Mouse (Mus musculus): ENCODE measurements around the gene Tead2. TPM values are rescaled to one million over a fixed set of nuclear protein-coding genes. Genes with fewer than 3 reads are reported as not detected.

Gene Tead2
- polyA plus RNA-seq, 1 experiment from 2014 or later = 111 TPM

DNA sequence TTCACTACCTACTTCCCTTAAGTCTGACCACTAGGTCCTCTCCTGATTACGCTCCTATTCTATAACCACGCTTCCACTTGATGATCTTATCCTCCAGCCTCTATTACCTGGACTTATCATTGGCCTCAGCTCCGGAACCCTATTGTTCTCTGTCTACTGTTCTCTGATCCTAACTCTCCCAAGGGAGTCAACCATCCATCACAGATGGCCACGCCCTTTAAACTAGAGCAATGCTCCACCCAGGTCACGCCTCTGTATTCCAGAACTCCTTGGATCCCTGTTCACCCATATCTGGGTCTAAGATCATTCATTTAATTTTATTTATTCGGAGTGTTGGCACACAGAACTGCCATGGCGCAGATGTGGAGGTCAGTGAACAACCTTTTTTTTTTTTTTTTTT is 3.2 kb upstream of the Tead2 start:
- Histone ChIP-seq H3K9me3 (ENCODE audit: control insufficient read depth, low read length) (no peaks in the 10 kb centered on the region), H3K36me3 (ENCODE audit: control insufficient read depth, insufficient read depth, low read length) (0 out of 2 replicates have a peak, but pooled peaks cover 3% of the 10 kb centered on the region), H3K4me3 (ENCODE audit: control insufficient read depth in 1 of 2, insufficient read depth in 1 of 2, low read depth in 1 of 2, low read length in 2 of 2) (no peak overlapping the region), H3K27ac (replicated peaks in 1 of 2; ENCODE audit: control insufficient read depth in 1 of 2, insufficient read depth in 1 of 2, low read depth in 2 of 2, low read length in 2 of 2) (no peak overlapping the region), H3K4me1 (ENCODE audit: control insufficient read depth in 2 of 2, insufficient read depth in 2 of 2, low read length in 2 of 2) (peaks cover 13 to 15% of the 10 kb centered on the region in 2 experiments), H3K9ac (ENCODE audit: low read length) (no peak overlapping the region), H3K4me2 (ENCODE audit: low read length) (no peak overlapping the region), H3K27me3 (ENCODE audit: control insufficient read depth, insufficient read depth, low read length) (peaks cover 22% of the 10 kb centered on the region)
- 73% methylated on average over 7 of the region's 7 CpGs for WGBS
- no peak for ATAC-seq (ENCODE audit: insufficient number of reproducible peaks, insufficient read depth, low FRiP score, low read depth)

DNA sequence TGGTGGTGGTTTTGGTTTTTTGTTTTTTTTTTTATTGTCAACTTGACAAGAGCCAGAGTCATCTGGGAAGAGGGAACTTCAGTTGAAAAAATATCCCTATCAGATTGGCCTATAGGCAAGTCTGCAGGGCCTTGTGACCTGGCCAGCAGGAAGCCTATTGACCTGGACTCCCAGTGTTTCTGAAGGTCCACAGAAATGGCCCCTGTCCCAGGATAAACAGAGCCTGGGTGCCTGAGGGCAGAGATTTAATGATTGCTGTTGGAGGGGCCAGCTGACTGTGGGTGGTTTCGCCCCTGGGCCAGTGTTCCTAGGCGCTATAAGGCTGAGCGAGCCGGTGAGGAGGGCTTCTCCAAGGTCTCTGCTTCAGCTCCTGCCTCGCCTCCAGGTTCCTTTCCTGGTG is 1.8 kb upstream of the Tead2 start:
- Histone ChIP-seq H3K4me2 (ENCODE audit: low read length) (no peak overlapping the region), H3K4me1 (ENCODE audit: control insufficient read depth in 2 of 2, insufficient read depth in 2 of 2, low read length in 2 of 2) (peaks cover 18 to 21% of the 10 kb centered on the region in 2 experiments), H3K36me3 (ENCODE audit: control insufficient read depth, insufficient read depth, low read length) (peaks cover 16% of the 10 kb centered on the region), H3K27me3 (ENCODE audit: control insufficient read depth, insufficient read depth, low read length) (peaks cover 22% of the 10 kb centered on the region), H3K27ac (replicated peaks in 1 of 2; ENCODE audit: control insufficient read depth in 1 of 2, insufficient read depth in 1 of 2, low read depth in 2 of 2, low read length in 2 of 2) (no peak overlapping the region), H3K9ac (ENCODE audit: low read length) (no peak overlapping the region), H3K4me3 (ENCODE audit: control insufficient read depth in 1 of 2, insufficient read depth in 1 of 2, low read depth in 1 of 2, low read length in 2 of 2) (no peak overlapping the region), H3K9me3 (ENCODE audit: control insufficient read depth, low read length) (no peaks in the 10 kb centered on the region)
- no peak for ATAC-seq (ENCODE audit: insufficient number of reproducible peaks, insufficient read depth, low FRiP score, low read depth)
- 64% methylated on average over 5 of the region's 5 CpGs for WGBS

DNA sequence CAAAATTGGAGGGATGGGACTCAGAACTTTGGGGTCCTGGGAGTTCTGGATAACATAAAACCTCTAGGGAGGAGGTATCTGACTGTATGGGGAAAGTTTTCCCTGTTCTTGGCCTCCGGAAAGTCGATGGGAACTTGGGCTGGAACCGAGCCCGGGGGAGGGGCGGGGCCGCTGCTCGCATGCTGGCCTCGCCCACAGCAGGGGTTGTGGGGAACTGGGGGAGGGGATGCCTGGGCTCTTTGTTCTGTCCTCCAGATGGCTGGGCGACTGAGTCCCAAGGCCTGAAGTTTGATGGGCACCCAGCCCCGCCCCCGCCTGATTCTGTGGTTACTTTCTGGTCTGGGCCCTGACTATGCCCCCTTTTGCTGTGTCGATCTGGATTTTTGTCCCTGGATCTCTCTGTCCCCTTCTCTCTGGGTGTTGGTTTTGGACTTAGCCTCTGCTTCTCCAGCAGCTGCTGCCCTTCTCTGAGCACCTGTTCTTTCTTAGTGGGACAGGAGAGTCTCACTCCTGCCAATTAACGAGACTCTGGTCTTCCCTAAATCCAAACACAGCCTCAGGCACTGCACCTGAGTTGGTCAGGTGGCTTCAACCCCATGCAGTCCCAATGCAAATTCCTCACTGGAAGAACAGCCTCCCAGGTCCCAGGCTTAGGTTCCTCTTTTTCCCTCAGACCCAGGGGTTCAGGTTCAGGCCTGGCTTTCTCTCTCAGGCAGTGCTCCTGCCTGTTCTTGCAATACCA is 1.1 kb downstream of the Tead2 start:
- Histone ChIP-seq H3K36me3 (ENCODE audit: control insufficient read depth, insufficient read depth, low read length) (peaks cover 45% of the 10 kb centered on the region), H3K27me3 (ENCODE audit: control insufficient read depth, insufficient read depth, low read length) (peaks cover 8% of the 10 kb centered on the region), H3K4me1 (ENCODE audit: control insufficient read depth in 2 of 2, insufficient read depth in 2 of 2, low read length in 2 of 2) (peaks cover 21 to 24% of the 10 kb centered on the region in 2 experiments), H3K27ac (replicated peaks in 1 of 2; ENCODE audit: control insufficient read depth in 1 of 2, insufficient read depth in 1 of 2, low read depth in 2 of 2, low read length in 2 of 2) (peak overlapping the region; percentile 94 to 96), H3K9ac (ENCODE audit: low read length) (peak overlapping the region; percentile 98), H3K9me3 (ENCODE audit: control insufficient read depth, low read length) (no peaks in the 10 kb centered on the region), H3K4me3 (ENCODE audit: control insufficient read depth in 1 of 2, insufficient read depth in 1 of 2, low read depth in 1 of 2, low read length in 2 of 2) (peak overlapping the region; percentile 78 to 98), H3K4me2 (ENCODE audit: low read length) (peak overlapping the region; percentile 77)
- WGBS = 1% methylated on average over 13 of the region's 13 CpGs
- peak; percentile 83; the same call in 1 of the 2 replicates for ATAC-seq (ENCODE audit: insufficient number of reproducible peaks, insufficient read depth, low FRiP score, low read depth)

DNA sequence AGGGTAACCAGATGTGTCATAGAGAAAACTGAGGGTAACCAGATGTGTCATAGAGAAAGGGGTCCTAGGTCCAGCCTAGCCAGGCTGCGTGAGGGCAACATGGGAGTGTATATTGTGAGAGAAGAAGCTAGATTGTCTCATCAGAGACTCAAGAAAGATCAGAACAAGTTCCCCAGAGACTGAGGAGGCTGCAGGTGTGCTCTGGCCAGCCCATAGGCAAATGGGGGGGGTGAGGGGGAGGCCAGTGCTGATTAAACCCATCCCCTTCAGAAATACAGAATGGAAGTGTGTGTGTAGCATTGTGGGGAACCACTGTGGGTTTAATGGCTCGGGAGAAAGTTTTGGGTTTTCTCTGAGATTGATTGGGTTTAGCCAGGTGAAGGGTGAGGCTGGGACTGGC is 6.1 kb downstream of the Tead2 start:
- Histone ChIP-seq H3K4me3 (ENCODE audit: control insufficient read depth in 1 of 2, insufficient read depth in 1 of 2, low read depth in 1 of 2, low read length in 2 of 2) (no peak overlapping the region), H3K4me2 (ENCODE audit: low read length) (no peak overlapping the region), H3K9me3 (ENCODE audit: control insufficient read depth, low read length) (no peaks in the 10 kb centered on the region), H3K27me3 (ENCODE audit: control insufficient read depth, insufficient read depth, low read length) (no peaks in the 10 kb centered on the region), H3K36me3 (ENCODE audit: control insufficient read depth, insufficient read depth, low read length) (peaks cover 96% of the 10 kb centered on the region), H3K9ac (ENCODE audit: low read length) (no peak overlapping the region), H3K4me1 (ENCODE audit: control insufficient read depth in 2 of 2, insufficient read depth in 2 of 2, low read length in 2 of 2) (peaks cover 14 to 16% of the 10 kb centered on the region in 2 experiments), H3K27ac (replicated peaks in 1 of 2; ENCODE audit: control insufficient read depth in 1 of 2, insufficient read depth in 1 of 2, low read depth in 2 of 2, low read length in 2 of 2) (no peak overlapping the region)
- 78% methylated on average over 2 of the region's 2 CpGs for WGBS
- no peak for ATAC-seq (ENCODE audit: insufficient number of reproducible peaks, insufficient read depth, low FRiP score, low read depth)

DNA sequence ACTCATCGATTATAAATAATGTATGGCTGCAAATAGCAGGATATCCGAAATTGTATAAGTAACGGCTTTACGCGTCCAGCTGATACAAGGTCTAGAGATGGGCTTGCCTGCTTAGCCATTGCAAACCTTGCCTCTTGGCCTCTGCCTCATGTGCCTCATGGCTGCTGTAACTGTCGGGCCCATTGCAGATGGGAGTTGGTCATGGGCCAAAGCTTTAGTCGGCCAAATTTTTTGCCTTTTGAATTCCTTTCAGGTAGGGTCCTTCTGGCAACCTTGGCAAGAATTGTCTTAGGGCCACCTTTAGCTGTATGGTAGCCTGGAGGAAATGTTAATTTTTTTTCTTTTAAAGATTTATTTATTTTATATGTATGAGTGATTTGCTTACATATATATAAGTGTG is 9.3 kb downstream of the Tead2 start:
- H3K9me3 ChIP-seq (ENCODE audit: control insufficient read depth, low read length) = no peaks in the 10 kb centered on the region
- no peak overlapping the region for H3K4me3 ChIP-seq (ENCODE audit: control insufficient read depth in 1 of 2, insufficient read depth in 1 of 2, low read depth in 1 of 2, low read length in 2 of 2)
- H3K4me2 ChIP-seq (ENCODE audit: low read length) = no peak overlapping the region
- 91% methylated on average over 7 of the region's 7 CpGs for WGBS
- no peak overlapping the region for H3K27ac ChIP-seq (replicated peaks in 1 of 2; ENCODE audit: control insufficient read depth in 1 of 2, insufficient read depth in 1 of 2, low read depth in 2 of 2, low read length in 2 of 2)
- peaks cover 99% of the 10 kb centered on the region for H3K36me3 ChIP-seq (ENCODE audit: control insufficient read depth, insufficient read depth, low read length)
- no peaks in the 10 kb centered on the region for H3K27me3 ChIP-seq (ENCODE audit: control insufficient read depth, insufficient read depth, low read length)
- no peak overlapping the region for H3K9ac ChIP-seq (ENCODE audit: low read length)
- H3K4me1 ChIP-seq (ENCODE audit: control insufficient read depth in 2 of 2, insufficient read depth in 2 of 2, low read length in 2 of 2) = no peaks in the 10 kb centered on the region
- ATAC-seq (ENCODE audit: insufficient number of reproducible peaks, insufficient read depth, low FRiP score, low read depth) = no peak

DNA sequence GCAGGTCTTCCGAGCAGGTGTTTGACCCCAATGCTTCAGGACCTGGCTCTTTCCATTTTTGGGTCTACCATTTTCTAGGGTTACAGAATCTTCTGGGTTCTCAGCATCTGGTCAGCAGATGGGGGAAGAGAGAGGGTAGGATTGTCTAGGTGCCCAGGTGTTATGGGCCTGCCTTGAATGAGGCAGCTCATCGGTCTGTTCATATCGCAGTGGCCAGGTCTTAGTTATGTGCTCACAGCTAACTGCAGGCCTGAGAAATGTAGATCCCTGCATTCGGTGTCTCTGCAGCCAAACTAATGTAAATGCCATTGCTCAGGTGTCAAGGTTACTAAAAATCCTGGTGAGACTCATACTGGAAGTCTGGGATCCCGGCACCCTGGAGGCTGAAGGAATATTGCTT is 10.9 kb downstream of the Tead2 start:
- 96% methylated on average over 5 of the region's 5 CpGs for WGBS
- H3K4me2 ChIP-seq (ENCODE audit: low read length) = no peak overlapping the region

DNA sequence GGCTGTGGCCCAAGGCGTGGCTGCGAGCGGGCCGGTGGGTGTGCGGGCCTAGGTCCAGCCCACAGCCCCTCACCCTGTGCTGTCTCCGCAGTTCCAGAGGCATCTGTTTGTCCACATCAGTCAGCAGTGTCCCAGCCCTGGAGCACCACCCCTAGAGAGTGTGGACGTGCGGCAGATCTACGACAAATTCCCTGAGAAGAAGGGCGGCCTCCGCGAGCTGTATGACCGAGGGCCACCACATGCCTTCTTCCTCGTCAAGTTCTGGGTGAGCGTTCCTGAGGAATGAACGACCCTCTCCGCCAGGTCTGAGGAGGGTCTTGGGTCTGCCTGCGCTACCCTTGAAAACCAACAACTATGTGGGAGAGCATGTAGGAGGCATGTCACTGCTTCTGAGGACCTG is 13.0 kb downstream of the Tead2 start:
- no peaks in the 10 kb centered on the region for H3K27me3 ChIP-seq (ENCODE audit: control insufficient read depth, insufficient read depth, low read length)
- H3K27ac ChIP-seq (replicated peaks in 1 of 2; ENCODE audit: control insufficient read depth in 1 of 2, insufficient read depth in 1 of 2, low read depth in 2 of 2, low read length in 2 of 2) = no peak overlapping the region
- no peak overlapping the region for H3K4me2 ChIP-seq (ENCODE audit: low read length)
- no peak overlapping the region for H3K9ac ChIP-seq (ENCODE audit: low read length)
- H3K4me3 ChIP-seq (ENCODE audit: control insufficient read depth in 1 of 2, insufficient read depth in 1 of 2, low read depth in 1 of 2, low read length in 2 of 2) = no peak overlapping the region
- WGBS = 89% methylated on average over 18 of the region's 18 CpGs
- H3K36me3 ChIP-seq (ENCODE audit: control insufficient read depth, insufficient read depth, low read length) = peaks cover 95% of the 10 kb centered on the region
- no peaks in the 10 kb centered on the region for H3K9me3 ChIP-seq (ENCODE audit: control insufficient read depth, low read length)
- peaks cover 5 to 12% of the 10 kb centered on the region in 2 experiments; a peak in 3 of 4 replicates for H3K4me1 ChIP-seq (ENCODE audit: control insufficient read depth in 2 of 2, insufficient read depth in 2 of 2, low read length in 2 of 2)
- no peak for ATAC-seq (ENCODE audit: insufficient number of reproducible peaks, insufficient read depth, low FRiP score, low read depth)

More for the DNA sequence above, 10.9 kb downstream of the Tead2 start:
- H3K4me3 ChIP-seq (ENCODE audit: control insufficient read depth in 1 of 2, insufficient read depth in 1 of 2, low read depth in 1 of 2, low read length in 2 of 2) = no peak overlapping the region
- H3K9me3 ChIP-seq (ENCODE audit: control insufficient read depth, low read length) = no peaks in the 10 kb centered on the region
- peaks cover 97% of the 10 kb centered on the region for H3K36me3 ChIP-seq (ENCODE audit: control insufficient read depth, insufficient read depth, low read length)
- H3K9ac ChIP-seq (ENCODE audit: low read length) = no peak overlapping the region
- ATAC-seq (ENCODE audit: insufficient number of reproducible peaks, insufficient read depth, low FRiP score, low read depth) = no peak
- H3K27me3 ChIP-seq (ENCODE audit: control insufficient read depth, insufficient read depth, low read length) = no peaks in the 10 kb centered on the region
- no peaks in the 10 kb centered on the region for H3K4me1 ChIP-seq (ENCODE audit: control insufficient read depth in 2 of 2, insufficient read depth in 2 of 2, low read length in 2 of 2)
- no peak overlapping the region for H3K27ac ChIP-seq (replicated peaks in 1 of 2; ENCODE audit: control insufficient read depth in 1 of 2, insufficient read depth in 1 of 2, low read depth in 2 of 2, low read length in 2 of 2)

DNA sequence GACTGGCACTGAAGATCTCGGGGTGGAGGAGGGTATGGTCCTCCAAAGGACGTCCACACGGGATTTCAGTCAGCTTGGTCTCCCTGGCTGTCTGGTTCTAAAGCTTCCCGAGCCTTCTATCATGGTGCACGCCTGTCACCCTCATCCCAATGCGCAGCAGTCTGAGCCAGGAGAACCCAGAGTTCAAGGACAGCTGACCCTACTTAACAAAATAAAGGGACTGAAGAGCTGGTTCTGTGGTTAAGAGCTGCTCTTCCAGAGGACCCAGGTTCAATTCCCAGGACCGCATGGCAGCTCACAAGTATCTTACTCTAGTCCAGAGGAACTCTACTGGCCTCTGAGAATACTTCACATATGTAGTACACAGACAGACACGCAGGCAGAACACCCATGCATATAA is 13.5 kb downstream of the Tead2 start:
- Histone ChIP-seq H3K4me2 (ENCODE audit: low read length) (no peak overlapping the region), H3K4me1 (ENCODE audit: control insufficient read depth in 2 of 2, insufficient read depth in 2 of 2, low read length in 2 of 2) (peaks cover 10 to 17% of the 10 kb centered on the region in 2 experiments), H3K4me3 (ENCODE audit: control insufficient read depth in 1 of 2, insufficient read depth in 1 of 2, low read depth in 1 of 2, low read length in 2 of 2) (no peak overlapping the region), H3K9me3 (ENCODE audit: control insufficient read depth, low read length) (no peaks in the 10 kb centered on the region), H3K9ac (ENCODE audit: low read length) (no peak overlapping the region), H3K27me3 (ENCODE audit: control insufficient read depth, insufficient read depth, low read length) (no peaks in the 10 kb centered on the region), H3K36me3 (ENCODE audit: control insufficient read depth, insufficient read depth, low read length) (peaks cover 90% of the 10 kb centered on the region), H3K27ac (replicated peaks in 1 of 2; ENCODE audit: control insufficient read depth in 1 of 2, insufficient read depth in 1 of 2, low read depth in 2 of 2, low read length in 2 of 2) (no peak overlapping the region)
- ATAC-seq (ENCODE audit: insufficient number of reproducible peaks, insufficient read depth, low FRiP score, low read depth) = no peak
- 87% methylated on average over 8 of the region's 8 CpGs for WGBS

All from heart, embryonic 14.5 days (tissue).